Mouse (Mus musculus): ENCODE results near the gene Cd200r4.

DNA sequence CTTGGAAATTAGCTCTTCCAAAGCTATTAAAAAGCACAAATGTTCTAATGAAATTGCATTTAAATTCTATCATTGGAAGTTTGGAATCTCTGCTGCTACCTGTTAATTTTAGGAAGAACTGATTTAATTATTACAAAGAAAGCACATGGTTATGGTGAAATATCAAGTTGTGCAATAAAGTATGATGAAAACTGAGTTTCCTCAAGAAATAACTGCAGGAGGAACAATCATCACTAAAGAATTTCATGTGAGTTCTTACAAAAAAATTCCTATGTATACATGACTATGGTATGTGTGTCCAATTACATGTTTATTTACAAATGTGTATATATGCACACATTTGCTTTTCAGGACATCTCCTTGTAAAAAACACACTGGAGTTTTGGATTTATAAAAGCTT is 17.1 kb upstream of the Cd200r4 start:
- TF ChIP-seq CTCF (IDR thresholded peaks at IDR 0.05; ENCODE audit: low read depth, low read length) = no peak
- TF ChIP-seq POLR2A (IDR thresholded peaks at IDR 0.05; ENCODE audit: insufficient read depth, low read length) = no peak
- no peak for TF ChIP-seq EP300 (IDR thresholded peaks at IDR 0.05; ENCODE audit: insufficient read depth, low read depth, low read length)
